Comparison of ENCODE assay signal across 7 mouse cellular contexts in genomic region chr8:126666327-126667085, GRCm38 (mm10).
DNase-seq lines count a peak whose midpoint lies in the region; ATAC-seq lines count a peak whose summit lies in the region.

No protein-coding gene starts in this region.

- WGBS in intestine, embryonic 16.5 days: 2% methylated on average over 15 of the region's 15 CpGs
- 1% methylated on average over 15 of the region's 15 CpGs for WGBS in midbrain, embryonic 11.5 days

- peak overlapping the region; percentile 47 for H3K4me2 ChIP-seq in intestine, embryonic 16.5 days (ENCODE audit: low read depth, low read length)
- peak overlapping the region; percentile 2; the same call in 1 of the 2 replicates for H3K4me2 ChIP-seq in midbrain, embryonic 11.5 days

- H3K9me3 ChIP-seq in intestine, embryonic 16.5 days (ENCODE audit: control insufficient read depth, low read length): no peaks in the 10 kb centered on the region
- H3K9me3 ChIP-seq in midbrain, embryonic 11.5 days (ENCODE audit: control insufficient read depth, low read length): no peaks in the 10 kb centered on the region

- no peaks in the 10 kb centered on the region for H3K36me3 ChIP-seq in intestine, embryonic 16.5 days (ENCODE audit: control insufficient read depth, insufficient read depth, low read length)
- H3K36me3 ChIP-seq in midbrain, embryonic 11.5 days (ENCODE audit: control insufficient read depth, insufficient read depth, low read length): no peaks in the 10 kb centered on the region

- no peaks in the 10 kb centered on the region for H3K27me3 ChIP-seq in intestine, embryonic 16.5 days (replicated peaks; ENCODE audit: control insufficient read depth, insufficient read depth, low read length)
- no peaks in the 10 kb centered on the region for H3K27me3 ChIP-seq in midbrain, embryonic 11.5 days (ENCODE audit: control insufficient read depth, insufficient read depth, low read length)

- H3K4me3 ChIP-seq in intestine, embryonic 16.5 days (ENCODE audit: low read length): 0 out of 2 replicates have a peak overlapping the region, but pooled peaks have one; percentile 4
- H3K4me3 ChIP-seq in midbrain, embryonic 11.5 days (ENCODE audit: low read depth, low read length): no peak overlapping the region

- peak; percentile 99 for DNase-seq in adrenal gland, adult 2 months
- peak; percentile 66 for DNase-seq in embryo, embryonic 9.5 days (ENCODE audit: extremely low spot score)
- DNase-seq in gastrocnemius, postnatal 4 days (ENCODE audit: low spot score in 2 of 2): peak; percentile 100
- DNase-seq in left cerebral cortex, postnatal 36 days (ENCODE audit: low spot score in 2 of 2): peak; percentile 99 to 100
- DNase-seq in midbrain, embryonic 11.5 days (ENCODE audit: low spot score, missing footprints): peak; percentile 98
- DNase-seq in skeletal muscle tissue, adult 2 months (ENCODE audit: low read depth, low spot score): peak; percentile 100

- peak overlapping the region; percentile 99 for H3K27ac ChIP-seq in intestine, embryonic 16.5 days (ENCODE audit: low read length)
- peak overlapping the region; percentile 75 for H3K27ac ChIP-seq in midbrain, embryonic 11.5 days (ENCODE audit: low read depth, low read length)

- peak overlapping the region; percentile 60 for H3K9ac ChIP-seq in intestine, embryonic 16.5 days (ENCODE audit: low read depth, low read length)
- peak overlapping the region; percentile 14; the same call in 1 of the 2 replicates for H3K9ac ChIP-seq in midbrain, embryonic 11.5 days (ENCODE audit: low read length)

- intact Hi-C loops in left cerebral cortex, postnatal 36 days (cut with DNase I): loop anchor here (1.0 to 5.0 kb wide), 7 partner anchors 70 to 216 kb away; no protein-coding TSS in a partner anchor

- peak; percentile 84 for ATAC-seq in intestine, embryonic 16.5 days
- peak; percentile 87 for ATAC-seq in midbrain, embryonic 11.5 days (ENCODE audit: low FRiP score)

- H3K4me1 ChIP-seq in intestine, embryonic 16.5 days (ENCODE audit: control insufficient read depth, insufficient read depth, low read length): peaks cover 70% of the 10 kb centered on the region
- H3K4me1 ChIP-seq in midbrain, embryonic 11.5 days (ENCODE audit: control insufficient read depth, insufficient read depth, low read length): peaks cover 43% of the 10 kb centered on the region
